Mouse (Mus musculus) cortical plate, adult 2 months (tissue): Measurements from ENCODE around the gene Lamb2.

Experiments used
- CTCF ChIP-seq: fragments of 200-500 bp; IDR thresholded peaks from 2 replicates; pipeline ENCODE4 v1.5.1; 2011; ENCODE audit warnings: mild to moderate bottlenecking, control low read depth, low read length; ENCODE audit not compliant: insufficient read depth; ENCODE audit errors: extremely low read depth
- POLR2A ChIP-seq: fragments of 200-500 bp; IDR thresholded peaks from 2 replicates; pipeline ENCODE4 v1.6.1; 2011; ENCODE audit warnings: mild to moderate bottlenecking, low read length, control low read depth; ENCODE audit not compliant: insufficient read depth; ENCODE audit errors: extremely low read depth

DNA sequence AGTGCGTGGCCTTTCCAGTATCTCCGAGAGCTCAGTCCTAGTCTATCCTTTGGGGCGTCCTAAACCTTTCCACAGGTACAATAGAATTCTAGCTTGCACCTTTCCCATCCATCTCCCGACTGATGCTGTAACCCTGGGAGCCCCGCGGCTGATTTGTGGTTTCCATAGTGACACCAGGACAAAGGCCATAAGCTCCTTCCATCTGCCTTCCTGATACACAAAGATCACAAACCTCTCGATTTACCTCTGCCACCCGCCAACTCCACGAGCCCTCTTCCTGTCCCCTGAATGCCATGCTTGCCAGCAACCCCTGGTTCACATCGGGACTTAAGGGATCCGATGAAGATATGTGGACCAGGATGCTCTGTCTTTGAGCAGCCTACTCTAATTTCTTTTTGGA is 295 bp upstream of the Lamb2 start:
- no peak for TF ChIP-seq POLR2A
- TF ChIP-seq CTCF: no peak
